Comparison of ENCODE assay signal across 8 mouse cellular contexts in the genomic region with DNA sequence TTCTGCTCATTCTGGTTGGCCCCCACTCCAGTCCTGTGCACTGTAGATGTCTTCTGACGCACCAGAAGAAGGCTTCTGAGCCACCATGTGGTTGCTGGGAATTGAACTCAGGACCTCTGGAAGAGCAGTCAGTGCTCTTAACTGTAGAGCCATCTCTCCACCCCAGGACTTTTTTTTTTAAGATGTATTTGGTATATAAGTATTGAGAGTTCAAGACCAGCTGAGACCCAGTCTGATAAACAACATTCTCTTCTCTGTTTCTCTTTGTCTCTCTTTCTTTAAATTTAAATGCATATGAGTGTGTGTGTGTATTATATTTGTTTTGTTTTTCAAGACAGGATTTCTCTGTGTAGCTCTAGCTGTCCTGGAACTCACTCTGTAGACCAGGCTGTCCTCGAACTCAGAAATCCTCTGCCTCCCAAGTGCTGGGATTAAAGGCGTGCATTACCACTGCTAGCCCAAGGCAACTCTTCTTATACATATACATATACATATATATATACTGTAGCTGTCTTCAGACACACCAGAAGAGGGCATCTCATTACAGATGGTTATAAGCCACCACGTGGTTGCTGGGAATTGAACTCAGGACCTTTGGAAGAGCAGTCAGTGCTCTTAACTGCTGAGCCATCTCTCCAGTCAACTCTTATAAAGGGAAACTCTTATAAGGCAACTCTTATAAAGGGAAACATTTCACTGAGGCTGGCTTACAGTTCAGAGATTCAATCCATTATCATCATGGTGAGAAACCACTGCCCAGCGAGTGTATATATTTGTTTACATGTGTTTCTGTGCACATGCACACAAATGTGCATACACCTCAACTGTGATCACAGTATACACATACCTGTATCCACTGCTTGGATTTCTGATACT. TPM values are rescaled to one million over a fixed set of nuclear protein-coding genes. Genes with fewer than 3 reads are reported as not detected.
DNase-seq lines count a peak whose midpoint lies in the region; ATAC-seq and TF ChIP-seq lines count a peak whose summit lies in the region.
"Not testable (repeated sequence)": the region's sequence is repeated elsewhere in the genome, so short reads cannot be mapped to it uniquely, and the experiment has no call there.

No protein-coding gene starts in this region.

- intact Hi-C loops in gastrocnemius, adult 2 months (cut with DNase I), result not testable (repeated sequence)

- not testable (repeated sequence) for H3K27me3 ChIP-seq in embryonic facial prominence, embryonic 13.5 days; hindbrain, embryonic 13.5 days; kidney, embryonic 16.5 days (ENCODE audit: insufficient read depth, low read length); liver, embryonic 12.5 days (replicated peaks); midbrain, embryonic 12.5 days

- H3K36me3 ChIP-seq in embryonic facial prominence, embryonic 13.5 days, result peaks cover 33% of the 10 kb centered on the region
- H3K36me3 ChIP-seq in hindbrain, embryonic 13.5 days, result peaks cover 32% of the 10 kb centered on the region
- peaks cover 27% of the 10 kb centered on the region for H3K36me3 ChIP-seq in kidney, embryonic 16.5 days (ENCODE audit: insufficient read depth, low read length)
- peaks cover 43% of the 10 kb centered on the region for H3K36me3 ChIP-seq in liver, embryonic 12.5 days
- peaks cover 29% of the 10 kb centered on the region for H3K36me3 ChIP-seq in midbrain, embryonic 12.5 days

- not testable (repeated sequence) for TF ChIP-seq CTCF in gastrocnemius, adult 2 months (IDR thresholded peaks at IDR 0.05); olfactory bulb, adult 2 months (IDR thresholded peaks at IDR 0.05; ENCODE audit: insufficient read depth, low read depth, low read length)

- peak overlapping the region; percentile 90 for H3K27ac ChIP-seq in embryonic facial prominence, embryonic 13.5 days
- H3K27ac ChIP-seq in gastrocnemius, adult 2 months, result peak overlapping the region; percentile 98
- H3K27ac ChIP-seq in hindbrain, embryonic 13.5 days, result peak overlapping the region; percentile 92
- H3K27ac ChIP-seq in kidney, embryonic 16.5 days (ENCODE audit: low read length), result peak overlapping the region; percentile 70
- H3K27ac ChIP-seq in liver, embryonic 12.5 days, result peak overlapping the region; percentile 46; the same call in 1 of the 2 replicates
- H3K27ac ChIP-seq in midbrain, embryonic 12.5 days (replicated peaks), result peak overlapping the region; percentile 85
- H3K27ac ChIP-seq in olfactory bulb, adult 2 months (ENCODE audit: insufficient read depth, low read depth, low read length), result peak overlapping the region; percentile 45; the same call in 1 of the 2 replicates

- 63% methylated on average over 5 of the region's 5 CpGs for WGBS in embryonic facial prominence, embryonic 13.5 days
- 67% methylated on average over 5 of the region's 5 CpGs for WGBS in hindbrain, embryonic 13.5 days
- WGBS in kidney, embryonic 16.5 days, result 74% methylated on average over 5 of the region's 5 CpGs
- 54% methylated on average over 5 of the region's 5 CpGs for WGBS in liver, embryonic 12.5 days (ENCODE audit: insufficient replicate concordance)
- WGBS in midbrain, embryonic 12.5 days, result 70% methylated on average over 5 of the region's 5 CpGs
- 62% methylated on average over 5 of the region's 5 CpGs for WGBS in olfactory bulb, adult 2 months

- ATAC-seq in embryonic facial prominence, embryonic 13.5 days (ENCODE audit: insufficient number of reproducible peaks, insufficient read depth, low FRiP score, low TSS enrichment, low read depth); hindbrain, embryonic 13.5 days (ENCODE audit: low FRiP score); kidney, embryonic 16.5 days (ENCODE audit: low FRiP score, low TSS enrichment); liver, embryonic 12.5 days; midbrain, embryonic 12.5 days (ENCODE audit: low FRiP score, low read depth): not testable (repeated sequence)

- peak; percentile 22 for DNase-seq in A20 (ENCODE audit: low read depth, low spot score)
- DNase-seq in gastrocnemius, adult 2 months, result not testable (repeated sequence)

- H3K4me3 ChIP-seq in embryonic facial prominence, embryonic 13.5 days, result peak overlapping the region; percentile 46
- not testable (repeated sequence) for H3K4me3 ChIP-seq in gastrocnemius, adult 2 months; olfactory bulb, adult 2 months (ENCODE audit: insufficient read depth, low read depth, low read length)
- peak overlapping the region; percentile 26 for H3K4me3 ChIP-seq in hindbrain, embryonic 13.5 days
- 0 out of 2 replicates have a peak overlapping the region, but pooled peaks have one; percentile 5 for H3K4me3 ChIP-seq in kidney, embryonic 16.5 days (ENCODE audit: low read length)
- 0 out of 2 replicates have a peak overlapping the region, but pooled peaks have one; percentile 12 for H3K4me3 ChIP-seq in liver, embryonic 12.5 days
- H3K4me3 ChIP-seq in midbrain, embryonic 12.5 days, result peak overlapping the region; percentile 44; the same call in 1 of the 2 replicates

- peak overlapping the region; percentile 72 for H3K4me2 ChIP-seq in embryonic facial prominence, embryonic 13.5 days
- peak overlapping the region; percentile 50 for H3K4me2 ChIP-seq in hindbrain, embryonic 13.5 days
- peak overlapping the region; percentile 74 for H3K4me2 ChIP-seq in kidney, embryonic 16.5 days (replicated peaks; ENCODE audit: low read depth, low read length)
- peak overlapping the region; percentile 85 for H3K4me2 ChIP-seq in liver, embryonic 12.5 days
- H3K4me2 ChIP-seq in midbrain, embryonic 12.5 days (replicated peaks), result peak overlapping the region; percentile 66

- not testable (repeated sequence) for H3K9me3 ChIP-seq in embryonic facial prominence, embryonic 13.5 days; hindbrain, embryonic 13.5 days; kidney, embryonic 16.5 days (ENCODE audit: low read length); liver, embryonic 12.5 days (replicated peaks); midbrain, embryonic 12.5 days

- peaks cover 19% of the 10 kb centered on the region for H3K4me1 ChIP-seq in embryonic facial prominence, embryonic 13.5 days
- peaks cover 23% of the 10 kb centered on the region for H3K4me1 ChIP-seq in hindbrain, embryonic 13.5 days (replicated peaks)
- peaks cover 11% of the 10 kb centered on the region for H3K4me1 ChIP-seq in kidney, embryonic 16.5 days (ENCODE audit: insufficient read depth, low read length)
- H3K4me1 ChIP-seq in liver, embryonic 12.5 days, result peaks cover 24% of the 10 kb centered on the region
- peaks cover 20% of the 10 kb centered on the region for H3K4me1 ChIP-seq in midbrain, embryonic 12.5 days
- H3K4me1 ChIP-seq in olfactory bulb, adult 2 months (ENCODE audit: control insufficient read depth, insufficient read depth, low read length), result not testable (repeated sequence)

- not testable (repeated sequence) for TF ChIP-seq POLR2A in olfactory bulb, adult 2 months (IDR thresholded peaks at IDR 0.05; ENCODE audit: insufficient read depth, low read depth, low read length)

- peak overlapping the region; percentile 37 for H3K9ac ChIP-seq in embryonic facial prominence, embryonic 13.5 days
- peak overlapping the region; percentile 6; the same call in 1 of the 2 replicates for H3K9ac ChIP-seq in hindbrain, embryonic 13.5 days
- not testable (repeated sequence) for H3K9ac ChIP-seq in kidney, embryonic 16.5 days (replicated peaks; ENCODE audit: low read length); liver, embryonic 12.5 days; midbrain, embryonic 12.5 days (replicated peaks)

RNA-seq across cellular contexts. Expression of a gene that starts 23.7 kb away (rescaled TPM):
- 57.4 and 57.9 TPM in 2 replicates for polyA plus RNA-seq in embryonic facial prominence, embryonic 13.5 days (2015; fragmentation: Nextera tagmentation; extraction: Ambion mirVana)
- 10 to 100 TPM; 18.8 to 21.3 TPM for total RNA-seq in gastrocnemius, adult 2 months (2021)
- polyA plus RNA-seq in hindbrain, embryonic 13.5 days (2015; fragmentation: Nextera tagmentation; extraction: Ambion mirVana), result 40.7 and 42.3 TPM in 2 replicates
- polyA plus RNA-seq in kidney, embryonic 16.5 days (2015; fragmentation: Nextera tagmentation; extraction: Ambion mirVana), result 67.3 and 70.5 TPM in 2 replicates
- polyA plus RNA-seq in liver, embryonic 12.5 days (2016; fragmentation: Nextera tagmentation; extraction: Ambion mirVana), result 47.2 and 47.3 TPM in 2 replicates
- polyA plus RNA-seq in midbrain, embryonic 12.5 days (2016; fragmentation: Nextera tagmentation; extraction: Ambion mirVana), result 61.5 and 62.3 TPM in 2 replicates
- not detected in 2 replicates for polyA plus RNA-seq in olfactory bulb, adult 2 months (2012; ENCODE audit: insufficient read depth, insufficient read length, low replicate concordance, missing spikeins)

RNA-seq across cellular contexts. Expression of a gene that starts 31.2 kb away (rescaled TPM):
- 116 and 138 TPM in 2 replicates for polyA plus RNA-seq in embryonic facial prominence, embryonic 13.5 days (2015; fragmentation: Nextera tagmentation; extraction: Ambion mirVana)
- total RNA-seq in gastrocnemius, adult 2 months (2021), result 10 to 100 TPM; 20.8 to 32.2 TPM
- 130 and 133 TPM in 2 replicates for polyA plus RNA-seq in hindbrain, embryonic 13.5 days (2015; fragmentation: Nextera tagmentation; extraction: Ambion mirVana)
- 103 and 117 TPM in 2 replicates for polyA plus RNA-seq in kidney, embryonic 16.5 days (2015; fragmentation: Nextera tagmentation; extraction: Ambion mirVana)
- polyA plus RNA-seq in liver, embryonic 12.5 days (2016; fragmentation: Nextera tagmentation; extraction: Ambion mirVana), result 38.5 and 39.0 TPM in 2 replicates
- polyA plus RNA-seq in midbrain, embryonic 12.5 days (2016; fragmentation: Nextera tagmentation; extraction: Ambion mirVana), result 127 and 145 TPM in 2 replicates
- not detected in 2 replicates for polyA plus RNA-seq in olfactory bulb, adult 2 months (2012; ENCODE audit: insufficient read depth, insufficient read length, low replicate concordance, missing spikeins)

Comparison
In these comparisons a context has a peak if more than half of its experiments do, and no peak if none do; other contexts are left out.
1. H3K27ac ChIP-seq: peak in every context shown above with its lines; median percentile 98 in gastrocnemius, adult 2 months; 92 in hindbrain, embryonic 13.5 days; 90 in embryonic facial prominence, embryonic 13.5 days; 85 in midbrain, embryonic 12.5 days; 70 in kidney, embryonic 16.5 days; 46 in liver, embryonic 12.5 days; 45 in olfactory bulb, adult 2 months.